ENCODE assay signal across 17 mouse cellular contexts in genomic region chr7:97328891-97329588, GRCm38 (mm10). TPM values are rescaled to one million over a fixed set of nuclear protein-coding genes. Genes with fewer than 3 reads are reported as not detected.
DNase-seq lines count a peak whose midpoint lies in the region; ATAC-seq lines count a peak whose summit lies in the region.
"Had no signal": no experiment of that assay in that cellular context is flagged by ENCODE, and none has a peak within 500 bp of the region (broad histone marks: within the 10 kb centered on the region; RNA-seq: fewer than 3 reads in every experiment).

No protein-coding gene starts in this region.

- WGBS in hindbrain, embryonic 13.5 days = 71% methylated on average over 13 of the region's 13 CpGs
- whole genome bisulfite sequencing in hindbrain, embryonic 11.5 days = 80% methylated on average over 13 of the region's 13 CpGs

- peaks cover 49% of the 10 kb centered on the region for H3K4me1 ChIP-seq in hindbrain, embryonic 13.5 days (replicated peaks)
- H3K4me1 ChIP-seq in hindbrain, embryonic 11.5 days (replicated peaks; ENCODE audit: control insufficient read depth, insufficient read depth, low read length) = no peaks in the 10 kb centered on the region; the same call in 1 of the 2 replicates

- peak overlapping the region; percentile 46 for H3K9ac ChIP-seq in hindbrain, embryonic 13.5 days
- H3K9ac ChIP-seq in hindbrain, embryonic 11.5 days (ENCODE audit: low read depth, low read length) = no peak overlapping the region
- H3K9ac ChIP-seq: heart, embryonic 13.5 days; liver, embryonic 12.5 days had no signal

- no peak for ATAC-seq in hindbrain, embryonic 13.5 days (ENCODE audit: low FRiP score)
- ATAC-seq in hindbrain, embryonic 11.5 days (ENCODE audit: low FRiP score) = no peak
- ATAC-seq in erythroblast, adult 5-6 weeks (replicated peaks; ENCODE audit: low FRiP score, poor library complexity, severe bottlenecking) = no peak
- ATAC-seq: liver, embryonic 12.5 days had no signal

- 0 out of 2 replicates have a peak, but pooled peaks cover 1% of the 10 kb centered on the region for H3K36me3 ChIP-seq in hindbrain, embryonic 13.5 days
- H3K36me3 ChIP-seq in hindbrain, embryonic 11.5 days (ENCODE audit: control insufficient read depth, insufficient read depth, low read length) = no peaks in the 10 kb centered on the region
- H3K36me3 ChIP-seq: G1E; heart, embryonic 13.5 days; liver, embryonic 12.5 days had no signal

- peaks cover 37% of the 10 kb centered on the region for H3K27me3 ChIP-seq in hindbrain, embryonic 13.5 days
- H3K27me3 ChIP-seq in hindbrain, embryonic 11.5 days (ENCODE audit: control insufficient read depth, insufficient read depth, low read length) = peaks cover 17% of the 10 kb centered on the region

- no peaks in the 10 kb centered on the region for H3K9me3 ChIP-seq in hindbrain, embryonic 13.5 days
- no peaks in the 10 kb centered on the region for H3K9me3 ChIP-seq in hindbrain, embryonic 11.5 days (ENCODE audit: control insufficient read depth, low read length)
- H3K9me3 ChIP-seq: heart, embryonic 13.5 days; liver, embryonic 12.5 days had no signal

- DNase-seq in hindbrain, embryonic 11.5 days (ENCODE audit: low spot score) = no peak
- DNase-seq in retina, postnatal 1 day = peak; percentile 59
- DNase-seq in retina, embryonic 14.5 days (ENCODE audit: low spot score) = no peak
- peak; percentile 53 to 57 for DNase-seq in cerebellum, postnatal 36 days
- DNase-seq in left cerebral cortex, postnatal 36 days (ENCODE audit: low spot score in 2 of 2) = no peak
- DNase-seq: adrenal gland, postnatal 25 days; gastrocnemius, postnatal 36 days; kidney, adult 9 months; lung, postnatal 10 days; right cerebral cortex, postnatal 14 days; thymus, adult 2 months had no signal

- no peak overlapping the region for H3K4me2 ChIP-seq in hindbrain, embryonic 13.5 days
- no peak overlapping the region for H3K4me2 ChIP-seq in hindbrain, embryonic 11.5 days (replicated peaks; ENCODE audit: low read depth, low read length)
- H3K4me2 ChIP-seq: heart, embryonic 13.5 days; liver, embryonic 12.5 days had no signal

- no peak overlapping the region for H3K4me3 ChIP-seq in hindbrain, embryonic 13.5 days
- no peak overlapping the region for H3K4me3 ChIP-seq in hindbrain, embryonic 11.5 days (ENCODE audit: low read depth, low read length)
- H3K4me3 ChIP-seq: heart, embryonic 13.5 days; liver, embryonic 12.5 days had no signal

- intact Hi-C loops in left cerebral cortex, postnatal 36 days (cut with DNase I) = no loop called here

- 0 out of 2 replicates have a peak overlapping the region, but pooled peaks have one; percentile 8 for H3K27ac ChIP-seq in hindbrain, embryonic 13.5 days
- no peak overlapping the region for H3K27ac ChIP-seq in hindbrain, embryonic 11.5 days (ENCODE audit: low read depth, low read length)
- H3K27ac ChIP-seq: heart, embryonic 13.5 days; liver, embryonic 12.5 days had no signal

RNA-seq across cellular contexts. Expression of gene Usp35, which starts 2.8 kb away (rescaled TPM):
- polyA plus RNA-seq in hindbrain, embryonic 13.5 days (2015; fragmentation: Nextera tagmentation; extraction: Ambion mirVana) = 3.2 and 3.6 TPM in 2 replicates
- polyA plus RNA-seq in hindbrain, embryonic 11.5 days (2014; fragmentation: Nextera tagmentation; extraction: Ambion mirVana) = 2.7 and 2.9 TPM in 2 replicates
- 0.38 TPM in 1 of 2 replicates, not detected in the other for total RNA-seq in erythroblast, adult 5-6 weeks (2015; ENCODE audit: low replicate concordance)
- 0.26 and 0.28 TPM in 2 replicates for total RNA-seq in erythroblast, adult 5-6 weeks (2017; ENCODE audit: low replicate concordance)
- 10 to 100 TPM; 16.7 to 19.3 TPM for total RNA-seq in left cerebral cortex, postnatal 36 days (2021)
- total RNA-seq: common myeloid progenitor, adult 5-6 weeks had no signal

RNA-seq across cellular contexts. Expression of gene Kctd21, which starts 3.1 kb away (rescaled TPM):
- polyA plus RNA-seq in hindbrain, embryonic 13.5 days (2015; fragmentation: Nextera tagmentation; extraction: Ambion mirVana) = 7.6 and 7.9 TPM in 2 replicates
- polyA plus RNA-seq in hindbrain, embryonic 11.5 days (2014; fragmentation: Nextera tagmentation; extraction: Ambion mirVana) = 6.1 and 6.8 TPM in 2 replicates
- 0.42 TPM in 1 of 2 replicates, not detected in the other for total RNA-seq in erythroblast, adult 5-6 weeks (2015; ENCODE audit: low replicate concordance)
- total RNA-seq in erythroblast, adult 5-6 weeks (2017; ENCODE audit: low replicate concordance) = 0.14 and 0.43 TPM in 2 replicates
- total RNA-seq in left cerebral cortex, postnatal 36 days (2021) = 10 to 100 TPM; 12.9 to 13.5 TPM

RNA-seq across cellular contexts. Expression of gene Alg8, which starts 42.4 kb away (rescaled TPM):
- 16.5 and 17.4 TPM in 2 replicates for polyA plus RNA-seq in hindbrain, embryonic 13.5 days (2015; fragmentation: Nextera tagmentation; extraction: Ambion mirVana)
- 31.9 and 33.3 TPM in 2 replicates for polyA plus RNA-seq in hindbrain, embryonic 11.5 days (2014; fragmentation: Nextera tagmentation; extraction: Ambion mirVana)
- total RNA-seq in erythroblast, adult 5-6 weeks (2015; ENCODE audit: low replicate concordance) = 9.4 and 25.7 TPM in 2 replicates
- total RNA-seq in erythroblast, adult 5-6 weeks (2017; ENCODE audit: low replicate concordance) = 2.9 and 10.2 TPM in 2 replicates
- total RNA-seq in left cerebral cortex, postnatal 36 days (2021) = 10 to 100 TPM in 1 of 2 experiments, 1 to 10 TPM in 1; 7.9 to 11.8 TPM

Comparison
In these comparisons a context has a peak if more than half of its experiments do, and no peak if none do; other contexts are left out.
1. DNase-seq: peak in retina, postnatal 1 day (single experiment) and cerebellum, postnatal 36 days (2 of 2); none in hindbrain, embryonic 11.5 days (single experiment), retina, embryonic 14.5 days (single experiment) and left cerebral cortex, postnatal 36 days (0 of 2).
2. RNA of gene Usp35, which starts 2.8 kb away (total RNA-seq): 16.7 to 19.3 TPM in left cerebral cortex, postnatal 36 days; 0.26 to 0.38 TPM in erythroblast, adult 5-6 weeks; every median in the first group is over 10 times any median in the second.
3. RNA of gene Kctd21, which starts 3.1 kb away (total RNA-seq): 12.9 to 13.5 TPM in left cerebral cortex, postnatal 36 days; 0.14 to 0.43 TPM in erythroblast, adult 5-6 weeks; every median in the first group is over 4 times any median in the second.